Mouse (Mus musculus): Measurements from ENCODE around the gene Add2. TPM values are rescaled to one million over a fixed set of nuclear protein-coding genes. Genes with fewer than 3 reads are reported as not detected.

Gene Add2
- polyA plus RNA-seq, 1 experiment from 2014 or later = 0.03 TPM

GRCm38 (mm10) chr6:86101451-86101850 is 73.0 kb downstream of the Add2 start:
- peaks cover 38% of the 10 kb centered on the region for H3K27me3 ChIP-seq
- in situ Hi-C loops (cut with MboI; ENCODE audit: low pct_unique_long_range_greater_than_20kb) = no loop called here
- DNase-seq (ENCODE audit: low read depth, low spot score) = no peak
- no peak for ATAC-seq
- TF ChIP-seq CTCF (IDR thresholded peaks at IDR 0.05) = no peak
- ChIA-PET CTCF (no interaction called here), POLR2A (interaction anchor here (0.6 kb wide), 1 partner anchor 294 kb away, joined by 3 read pairs; no protein-coding TSS in a partner anchor)

DNA sequence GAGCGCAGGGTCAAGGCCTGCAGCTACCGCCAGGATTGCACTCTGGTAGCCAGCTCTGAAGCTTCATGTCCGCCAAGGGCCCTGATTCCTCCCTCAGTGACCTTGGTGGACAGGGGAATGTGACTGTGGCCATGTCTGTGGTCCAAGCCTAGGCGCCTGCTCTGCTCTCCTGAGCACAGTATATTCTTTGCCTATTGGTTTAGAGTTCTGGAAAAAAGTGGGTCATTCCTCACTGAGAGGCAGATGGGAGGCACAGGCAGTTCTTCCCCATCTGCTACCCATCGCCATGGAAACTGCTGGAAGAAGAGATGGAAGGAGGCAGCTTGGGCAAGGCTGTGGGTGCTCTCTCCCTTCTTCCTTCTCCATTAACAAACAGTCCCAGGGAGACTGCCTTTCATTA is 74.4 kb downstream of the Add2 start:
- ChIA-PET CTCF (no interaction called here), POLR2A (no interaction called here)
- no peak for TF ChIP-seq CTCF (IDR thresholded peaks at IDR 0.05)
- H3K27me3 ChIP-seq = peaks cover 38% of the 10 kb centered on the region
- DNase-seq (ENCODE audit: low read depth, low spot score) (no peak), ATAC-seq (no peak)
- in situ Hi-C loops (cut with MboI; ENCODE audit: low pct_unique_long_range_greater_than_20kb) = no loop called here

DNA sequence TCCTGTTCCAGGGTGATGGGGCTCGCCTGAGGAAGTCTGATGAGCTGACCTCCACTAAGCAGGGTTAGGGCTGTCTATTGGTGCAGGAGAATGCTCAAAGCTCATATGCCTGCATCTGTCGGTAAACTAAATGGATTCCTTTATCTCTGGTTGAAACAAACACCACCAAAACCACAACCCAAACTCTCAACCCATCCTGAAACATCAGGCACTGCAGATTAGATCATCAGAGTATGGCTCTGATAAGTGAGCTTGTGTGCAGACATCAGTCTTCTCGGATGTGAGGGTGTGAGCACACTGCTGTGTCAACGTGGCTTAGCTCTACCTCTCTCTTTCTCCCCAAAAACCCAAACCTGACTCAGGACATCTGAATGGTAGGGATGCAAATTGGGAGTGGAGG is 75.1 kb downstream of the Add2 start:
- ChIA-PET POLR2A (no interaction called here), CTCF (no interaction called here)
- DNase-seq (ENCODE audit: low read depth, low spot score) (no peak), ATAC-seq (no peak)
- in situ Hi-C loops (cut with MboI; ENCODE audit: low pct_unique_long_range_greater_than_20kb) = no loop called here
- peaks cover 32% of the 10 kb centered on the region for H3K27me3 ChIP-seq
- TF ChIP-seq CTCF (IDR thresholded peaks at IDR 0.05) = no peak

GRCm38 (mm10) chr6:86104719-86105118 is 76.2 kb downstream of the Add2 start:
- ChIA-PET POLR2A (interaction anchor here (0.7 kb wide), 2 partner anchors 18 to 42 kb away, joined by 3 read pairs; no protein-coding TSS in a partner anchor), CTCF (no interaction called here)
- in situ Hi-C loops (cut with MboI; ENCODE audit: low pct_unique_long_range_greater_than_20kb) = no loop called here
- H3K27me3 ChIP-seq = peaks cover 29% of the 10 kb centered on the region
- ATAC-seq = no peak
- DNase-seq (ENCODE audit: low read depth, low spot score) = no peak
- no peak for TF ChIP-seq CTCF (IDR thresholded peaks at IDR 0.05)

- ATAC-seq (no peak), DNase-seq (ENCODE audit: low read depth, low spot score) (no peak)
- ChIA-PET POLR2A (no interaction called here), CTCF (no interaction called here)
- TF ChIP-seq CTCF (IDR thresholded peaks at IDR 0.05) = no peak
- peaks cover 24% of the 10 kb centered on the region for H3K27me3 ChIP-seq
- in situ Hi-C loops (cut with MboI; ENCODE audit: low pct_unique_long_range_greater_than_20kb) = no loop called here
Observed at GRCm38 (mm10) chr6:86106045-86106444, 77.6 kb downstream of the Add2 start.

DNA sequence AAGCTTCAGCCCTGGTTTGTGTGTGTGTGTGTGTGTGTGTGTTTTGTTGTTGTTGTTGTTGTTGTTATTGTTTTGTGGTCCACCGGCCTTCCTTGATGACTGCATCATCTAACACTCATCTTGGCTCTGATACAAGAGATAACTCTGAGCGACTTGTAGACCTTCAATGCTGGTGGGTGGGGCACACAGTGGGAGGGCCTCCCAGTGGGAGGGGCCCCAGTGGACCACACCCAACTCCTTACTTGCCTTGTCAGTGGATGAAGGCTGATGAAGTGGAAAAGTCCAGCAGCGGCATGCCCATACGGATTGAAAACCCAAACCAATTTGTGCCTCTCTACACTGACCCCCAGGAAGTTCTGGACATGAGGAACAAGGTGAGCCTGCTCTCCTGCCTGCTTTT is 78.6 kb downstream of the Add2 start:
- ChIA-PET POLR2A (no interaction called here), CTCF (no interaction called here)
- no peak for DNase-seq (ENCODE audit: low read depth, low spot score)
- in situ Hi-C loops (cut with MboI; ENCODE audit: low pct_unique_long_range_greater_than_20kb) = no loop called here
- no peak for ATAC-seq
- peaks cover 15% of the 10 kb centered on the region for H3K27me3 ChIP-seq
- TF ChIP-seq CTCF (IDR thresholded peaks at IDR 0.05) = no peak

- POLR2A ChIA-PET = no interaction called here
Observed at GRCm38 (mm10) chr6:86115843-86116242, 87.4 kb downstream of the Add2 start.

DNA sequence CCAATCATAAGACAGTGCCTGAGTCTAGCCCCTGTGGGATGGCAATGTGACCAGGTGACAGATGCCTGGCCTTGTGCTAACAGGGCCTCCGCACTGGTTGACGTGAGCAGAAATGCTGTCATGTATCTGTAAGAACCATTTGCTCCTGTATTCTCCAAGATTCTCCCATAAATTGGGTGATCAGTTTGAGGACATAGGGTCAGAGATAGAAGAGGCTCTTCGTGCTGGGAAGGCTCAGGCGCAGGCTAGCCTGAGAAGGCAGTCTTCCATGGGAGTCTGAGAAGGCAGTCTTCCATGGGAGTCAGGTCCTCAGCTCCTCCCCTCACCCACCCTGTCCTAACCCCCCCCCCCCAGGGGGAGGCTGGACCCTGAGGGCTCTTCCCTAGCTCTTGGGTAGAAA is 94.6 kb downstream of the Add2 start:
- H3K27me3 ChIP-seq = peaks cover 42% of the 10 kb centered on the region
- no peak for DNase-seq (ENCODE audit: low read depth, low spot score)
- POLR2A ChIA-PET = no interaction called here
- in situ Hi-C loops (cut with MboI; ENCODE audit: low pct_unique_long_range_greater_than_20kb) = no loop called here
- no peak for TF ChIP-seq CTCF (IDR thresholded peaks at IDR 0.05)
- CTCF ChIA-PET = no interaction called here
- no peak for ATAC-seq

More at GRCm38 (mm10) chr6:86115843-86116242, 87.4 kb downstream of the Add2 start:
- TF ChIP-seq CTCF (IDR thresholded peaks at IDR 0.05) = no peak
- DNase-seq (ENCODE audit: low read depth, low spot score) (no peak), ATAC-seq (no peak)
- peaks cover 35% of the 10 kb centered on the region for H3K27me3 ChIP-seq
- CTCF ChIA-PET = no interaction called here
- in situ Hi-C loops (cut with MboI; ENCODE audit: low pct_unique_long_range_greater_than_20kb) = no loop called here

GRCm38 (mm10) chr6:86125761-86126160 is 97.3 kb downstream of the Add2 start:
- ChIA-PET CTCF (interaction anchor here (1.2 to 1.5 kb wide), 2 partner anchors 104 to 239 kb away, joined by 3 to 5 read pairs; partner anchors contain the start of gene Fam136a), POLR2A (no interaction called here)
- in situ Hi-C loops (cut with MboI; ENCODE audit: low pct_unique_long_range_greater_than_20kb) = loop anchor here (5.0 kb wide), 1 partner anchor 237 kb away; no protein-coding TSS in a partner anchor
- ATAC-seq (no peak), DNase-seq (ENCODE audit: low read depth, low spot score) (no peak)
- H3K27me3 ChIP-seq = peaks cover 23% of the 10 kb centered on the region
- no peak for TF ChIP-seq CTCF (IDR thresholded peaks at IDR 0.05)

DNA sequence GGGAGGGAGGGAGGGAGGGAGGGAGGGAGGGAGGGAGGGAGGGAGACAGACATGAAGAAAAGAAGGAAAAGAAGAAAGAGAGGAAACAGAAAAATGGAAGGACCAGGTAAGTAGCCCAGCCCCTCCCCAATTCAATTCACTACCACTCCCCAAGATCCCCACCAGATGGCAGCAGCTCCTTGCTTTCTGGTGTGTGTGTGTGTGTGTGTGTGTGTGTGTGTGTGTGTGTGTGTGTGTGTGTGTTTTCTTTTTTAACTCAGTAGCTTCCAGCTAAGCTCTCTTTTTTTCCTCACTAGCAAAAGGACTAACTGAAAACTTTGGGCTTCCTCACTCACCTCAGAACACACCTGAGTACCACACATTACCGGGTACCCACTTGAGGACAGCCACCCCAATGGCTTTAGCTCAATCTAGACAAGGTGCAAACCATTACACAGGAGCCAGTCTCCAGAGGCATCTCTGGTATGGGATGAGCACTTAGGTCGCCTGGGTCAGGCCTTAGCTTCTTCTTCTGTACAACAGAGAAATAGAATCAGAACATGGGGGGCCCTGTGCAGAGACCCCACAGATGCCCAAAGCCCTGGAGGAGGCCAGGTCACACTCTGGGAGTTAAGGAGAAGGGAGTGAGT is 98.6 kb downstream of the Add2 start:
- ATAC-seq (no peak), DNase-seq (ENCODE audit: low read depth, low spot score) (no peak)
- ChIA-PET CTCF (interaction anchor here (0.9 to 2.1 kb wide), 7 partner anchors 9 to 244 kb away, joined by 3 to 34 read pairs (median 3); partner anchors contain the start of genes Fam136a and Snrpg), POLR2A (interaction anchor here (0.6 to 0.9 kb wide), 2 partner anchors 112 to 236 kb away, joined by 3 read pairs; no protein-coding TSS in a partner anchor)
- H3K27me3 ChIP-seq = peaks cover 18% of the 10 kb centered on the region
- in situ Hi-C loops (cut with MboI; ENCODE audit: low pct_unique_long_range_greater_than_20kb) = loop anchor here (5.0 kb wide), 1 partner anchor 235 kb away; no protein-coding TSS in a partner anchor
- peak; percentile 51 for TF ChIP-seq CTCF (IDR thresholded peaks at IDR 0.05)

DNA sequence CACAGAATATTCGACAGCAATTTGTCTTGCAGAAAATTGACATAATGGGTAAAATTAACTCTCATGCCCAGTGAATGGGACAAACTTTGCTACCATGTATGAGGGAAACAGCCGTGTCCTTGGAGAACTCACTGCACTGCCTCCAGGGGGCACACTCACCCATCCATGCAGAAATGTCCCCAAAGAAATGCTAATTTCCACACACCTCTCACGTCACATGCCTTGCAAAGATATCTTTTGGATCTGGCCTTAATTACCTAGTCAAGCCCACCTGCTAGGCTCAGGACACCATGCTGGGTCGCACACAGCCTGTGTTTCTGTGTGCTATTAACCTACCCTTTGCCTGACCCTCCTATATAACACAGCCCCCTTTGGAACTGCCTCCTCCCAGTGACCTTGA is 100.0 kb downstream of the Add2 start:
- in situ Hi-C loops (cut with MboI; ENCODE audit: low pct_unique_long_range_greater_than_20kb) = loop anchor here (5.0 kb wide), 1 partner anchor 234 kb away; no protein-coding TSS in a partner anchor
- no peak for ATAC-seq
- peak; percentile 74 for TF ChIP-seq CTCF (IDR thresholded peaks at IDR 0.05)
- peaks cover 4% of the 10 kb centered on the region for H3K27me3 ChIP-seq
- DNase-seq (ENCODE audit: low read depth, low spot score) = no peak
- ChIA-PET POLR2A (interaction anchor here (0.5 kb wide), 1 partner anchor 236 kb away, joined by 3 read pairs; no protein-coding TSS in a partner anchor), CTCF (interaction anchor here (2.1 kb wide), 1 partner anchor 235 kb away, joined by 34 read pairs; the partner anchor contains the start of gene Fam136a)

Data from Patski (cell line).